Comparison of ENCODE assay signal across 8 mouse cellular contexts in the genomic region with DNA sequence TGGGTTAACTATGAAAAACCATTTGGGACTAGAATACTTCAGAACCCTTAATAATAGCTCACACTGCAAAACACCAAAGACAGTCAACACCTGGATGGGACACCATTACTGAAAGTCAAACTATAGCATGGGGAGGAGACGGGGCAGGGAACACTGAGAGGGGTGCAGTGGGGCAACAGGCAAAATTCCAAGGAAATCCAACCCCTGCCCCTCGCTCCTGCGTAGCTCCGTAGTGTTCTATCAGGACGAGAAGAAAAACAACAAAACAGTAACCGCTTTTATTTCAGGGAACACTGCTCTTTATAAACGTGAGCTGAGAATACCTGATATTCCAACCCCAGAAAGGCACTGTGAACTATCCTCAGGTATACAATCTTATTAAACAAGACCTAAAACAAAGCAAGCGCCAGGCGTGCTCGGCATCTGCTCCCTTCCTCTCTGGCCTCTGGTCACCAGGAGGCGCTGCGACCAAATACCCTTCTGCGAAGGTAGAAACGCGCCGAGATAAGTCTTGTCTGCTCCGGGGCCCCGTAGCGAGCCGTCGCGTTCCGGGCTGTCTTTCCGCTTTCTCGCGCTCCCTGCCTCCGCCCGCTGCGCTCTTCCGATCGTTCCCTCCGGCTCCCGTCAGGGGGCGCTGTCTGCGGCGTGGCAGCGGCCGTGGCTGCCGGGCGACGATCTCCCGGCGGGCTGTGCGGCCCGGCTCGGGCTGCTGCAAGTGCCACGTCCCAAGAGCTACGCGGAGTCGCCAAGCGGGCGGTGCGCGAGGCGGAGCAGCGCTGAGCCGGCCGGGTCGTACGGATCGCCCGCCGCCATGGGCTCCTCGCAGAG. TPM values are rescaled to one million over a fixed set of nuclear protein-coding genes. Genes with fewer than 3 reads are reported as not detected.
DNase-seq lines count a peak whose midpoint lies in the region; ATAC-seq and TF ChIP-seq lines count a peak whose summit lies in the region.

A gene (plus strand): TSS at position 690 of the 828 bp plus-strand sequence.

- TF ChIP-seq CTCF in CH12.LX (conservative IDR thresholded peaks at IDR 0.05 in 1 of 2, IDR thresholded peaks at IDR 0.05 in 1 of 2; ENCODE audit: low read depth in 2 of 2, low read length in 2 of 2), result peak; percentile 40 to 92; a peak in 3 of 4 replicates

- ATAC-seq in forebrain, embryonic 11.5 days (replicated peaks; ENCODE audit: low FRiP score), result peak; percentile 95
- peak; percentile 95 for ATAC-seq in heart, embryonic 16.5 days (replicated peaks; ENCODE audit: extremely low read depth, insufficient read depth, low FRiP score)
- ATAC-seq in liver, embryonic 15.5 days (ENCODE audit: insufficient read depth), result peak; percentile 95
- ATAC-seq in neural tube, embryonic 12.5 days (ENCODE audit: low FRiP score, low read depth), result peak; percentile 96

- peak within 1 kb of the TSS; percentile 91 to 96 (median 94) for H3K4me3 ChIP-seq in CH12.LX (replicated peaks in 1 of 3; ENCODE audit: low read depth in 2 of 3, low read length in 2 of 3, poor library complexity in 1 of 3)
- H3K4me3 ChIP-seq in forebrain, embryonic 11.5 days (ENCODE audit: low read depth, low read length), result peak within 1 kb of the TSS; percentile 63
- peak within 1 kb of the TSS; percentile 75 for H3K4me3 ChIP-seq in heart, embryonic 16.5 days (ENCODE audit: low read length)
- H3K4me3 ChIP-seq in liver, embryonic 15.5 days (replicated peaks), result peak within 1 kb of the TSS; percentile 91
- peak within 1 kb of the TSS; percentile 88 for H3K4me3 ChIP-seq in neural tube, embryonic 12.5 days

- dilution Hi-C loops in CH12.LX (cut with MboI; ENCODE audit: extremely low pct_ligation_motif_present, extremely low pct_unique_long_range_greater_than_20kb, low sequenced_read_pairs), result no loop called here

- H3K4me2 ChIP-seq in CH12.LX (ENCODE audit: insufficient read depth, low read depth, poor library complexity, severe bottlenecking), result peak within 1 kb of the TSS; percentile 100
- H3K4me2 ChIP-seq in forebrain, embryonic 11.5 days (ENCODE audit: low read depth, low read length, severe bottlenecking), result peak within 1 kb of the TSS; percentile 83
- peak within 1 kb of the TSS; percentile 89 for H3K4me2 ChIP-seq in heart, embryonic 16.5 days (ENCODE audit: low read depth, low read length)
- H3K4me2 ChIP-seq in liver, embryonic 15.5 days, result peak within 1 kb of the TSS; percentile 91
- peak within 1 kb of the TSS; percentile 84 for H3K4me2 ChIP-seq in neural tube, embryonic 12.5 days (replicated peaks)

- no peaks in the 10 kb centered on the region for H3K9me3 ChIP-seq in CH12.LX (replicated peaks; ENCODE audit: low read length)
- no peaks in the 10 kb centered on the region for H3K9me3 ChIP-seq in forebrain, embryonic 11.5 days (ENCODE audit: control insufficient read depth, low read length)
- no peaks in the 10 kb centered on the region for H3K9me3 ChIP-seq in heart, embryonic 16.5 days (replicated peaks; ENCODE audit: control insufficient read depth, low read length)
- H3K9me3 ChIP-seq in liver, embryonic 15.5 days (replicated peaks), result no peaks in the 10 kb centered on the region
- H3K9me3 ChIP-seq in neural tube, embryonic 12.5 days, result no peaks in the 10 kb centered on the region

- H3K9ac ChIP-seq in CH12.LX (ENCODE audit: insufficient read depth, low read depth), result peak within 1 kb of the TSS; percentile 88
- peak within 1 kb of the TSS; percentile 86 for H3K9ac ChIP-seq in forebrain, embryonic 11.5 days (ENCODE audit: low read length)
- H3K9ac ChIP-seq in heart, embryonic 16.5 days (ENCODE audit: low read length), result peak within 1 kb of the TSS; percentile 88
- H3K9ac ChIP-seq in liver, embryonic 15.5 days, result peak within 1 kb of the TSS; percentile 89
- peak within 1 kb of the TSS; percentile 94 for H3K9ac ChIP-seq in neural tube, embryonic 12.5 days

- WGBS in forebrain, embryonic 11.5 days, result 3% methylated on average over 64 of the region's 64 CpGs
- WGBS in heart, embryonic 16.5 days, result 1% methylated on average over 64 of the region's 64 CpGs
- 2% methylated on average over 64 of the region's 64 CpGs for WGBS in liver, embryonic 15.5 days (ENCODE audit: insufficient replicate concordance)
- WGBS in neural tube, embryonic 12.5 days, result 2% methylated on average over 64 of the region's 64 CpGs

- H3K4me1 ChIP-seq in CH12.LX (ENCODE audit: control insufficient read depth in 1 of 2, insufficient read depth in 2 of 2), result peaks cover 3 to 38% of the 10 kb centered on the region in 2 experiments; a peak in 3 of 4 replicates
- H3K4me1 ChIP-seq in forebrain, embryonic 11.5 days (replicated peaks; ENCODE audit: control insufficient read depth, insufficient read depth, low read length), result no peaks in the 10 kb centered on the region; the same call in 1 of the 2 replicates
- peaks cover 18% of the 10 kb centered on the region for H3K4me1 ChIP-seq in heart, embryonic 16.5 days (ENCODE audit: control insufficient read depth, insufficient read depth, low read length)
- peaks cover 33% of the 10 kb centered on the region for H3K4me1 ChIP-seq in liver, embryonic 15.5 days (replicated peaks)
- peaks cover 12% of the 10 kb centered on the region for H3K4me1 ChIP-seq in neural tube, embryonic 12.5 days

- peak; percentile 29; the same call in 1 of the 2 replicates for TF ChIP-seq RAD21 in CH12.LX (IDR thresholded peaks at IDR 0.05; ENCODE audit: low read depth, low read length)

- TF ChIP-seq POLR2A in CH12.LX (IDR thresholded peaks at IDR 0.05; ENCODE audit: low read depth, low read length), result peak; percentile 93

- no peaks in the 10 kb centered on the region for H3K27me3 ChIP-seq in CH12.LX (replicated peaks)
- no peaks in the 10 kb centered on the region for H3K27me3 ChIP-seq in forebrain, embryonic 11.5 days (ENCODE audit: control insufficient read depth, insufficient read depth, low read length)
- 0 out of 2 replicates have a peak, but pooled peaks cover 2% of the 10 kb centered on the region for H3K27me3 ChIP-seq in heart, embryonic 16.5 days (ENCODE audit: control insufficient read depth, insufficient read depth, low read length)
- peaks cover 20% of the 10 kb centered on the region; the same call in 1 of the 2 replicates for H3K27me3 ChIP-seq in liver, embryonic 15.5 days
- H3K27me3 ChIP-seq in neural tube, embryonic 12.5 days (replicated peaks), result no peaks in the 10 kb centered on the region

- H3K79me2 ChIP-seq in CH12.LX (replicated peaks; ENCODE audit: control insufficient read depth, extremely low read depth, insufficient read depth, poor library complexity, severe bottlenecking), result peaks cover 42% of the 10 kb centered on the region

- peak; percentile 94 for DNase-seq in CH12.LX (ENCODE audit: extremely low read depth)
- DNase-seq in c-Kit-positive CD71-positive TER-119-negative erythroid progenitor cells, embryonic 14.5 days (ENCODE audit: low read depth), result peak; percentile 95
- peak; percentile 97 for DNase-seq in forebrain, embryonic 11.5 days (ENCODE audit: low spot score)
- peak; percentile 96 to 99 for DNase-seq in kidney, postnatal 36 days
- peak; percentile 95 for DNase-seq in telencephalon, adult 2 months (ENCODE audit: low read depth, low spot score)

- peaks cover 0 to 12% of the 10 kb centered on the region in 2 experiments for H3K36me3 ChIP-seq in CH12.LX (replicated peaks in 1 of 2; ENCODE audit: control insufficient read depth in 1 of 2, insufficient read depth in 1 of 2, low read length in 1 of 2)
- H3K36me3 ChIP-seq in forebrain, embryonic 11.5 days (ENCODE audit: control insufficient read depth, insufficient read depth, low read length), result no peaks in the 10 kb centered on the region
- no peaks in the 10 kb centered on the region for H3K36me3 ChIP-seq in heart, embryonic 16.5 days (ENCODE audit: control insufficient read depth, insufficient read depth)
- no peaks in the 10 kb centered on the region for H3K36me3 ChIP-seq in liver, embryonic 15.5 days (replicated peaks)
- H3K36me3 ChIP-seq in neural tube, embryonic 12.5 days, result no peaks in the 10 kb centered on the region

- in situ Hi-C loops in CH12.LX (cut with MboI; ENCODE audit: low pct_ligation_motif_present, low pct_unique_long_range_greater_than_20kb, low sequenced_read_pairs), result no loop called here

- no peak for TF ChIP-seq EP300 in CH12.LX (IDR thresholded peaks at IDR 0.05; ENCODE audit: low read length)

- peak within 1 kb of the TSS; percentile 60 for H3K27ac ChIP-seq in CH12.LX (ENCODE audit: insufficient read depth, low read depth)
- peak within 1 kb of the TSS; percentile 77 for H3K27ac ChIP-seq in forebrain, embryonic 11.5 days (ENCODE audit: low read depth, low read length)
- H3K27ac ChIP-seq in heart, embryonic 16.5 days (ENCODE audit: low read length), result peak within 1 kb of the TSS; percentile 91
- peak within 1 kb of the TSS; percentile 93 for H3K27ac ChIP-seq in liver, embryonic 15.5 days (replicated peaks)
- peak within 1 kb of the TSS; percentile 82 for H3K27ac ChIP-seq in neural tube, embryonic 12.5 days

TF ChIP-seq in CH12.LX, 34 proteins besides CTCF, POLR2A, EP300 and RAD21 (continues in another document):
- no peak for TF ChIP-seq ZNF384 (IDR thresholded peaks at IDR 0.05; ENCODE audit: low read depth, low read length)
- no peak for TF ChIP-seq ZC3H11A (IDR thresholded peaks at IDR 0.05; ENCODE audit: low read depth, low read length)
- TF ChIP-seq BHLHE40 (IDR thresholded peaks at IDR 0.05; ENCODE audit: low read depth, low read length), result peak; percentile 26; the same call in 1 of the 2 replicates
- TF ChIP-seq JUN (IDR thresholded peaks at IDR 0.05; ENCODE audit: insufficient read depth, low read depth, low read length), result no peak
- no peak for TF ChIP-seq CHD1 (IDR thresholded peaks at IDR 0.05; ENCODE audit: low read depth, low read length)
- peak; percentile 41; the same call in 1 of the 2 replicates for TF ChIP-seq SMC3 (IDR thresholded peaks at IDR 0.05; ENCODE audit: low read depth, low read length)
- TF ChIP-seq ZMIZ1 (IDR thresholded peaks at IDR 0.05; ENCODE audit: low read depth, low read length), result peak; percentile 92
- TF ChIP-seq ETS1 (conservative IDR thresholded peaks at IDR 0.05; ENCODE audit: low read depth, low read length), result peak; percentile 34; the same call in 1 of the 2 replicates
- TF ChIP-seq E2F4 (IDR thresholded peaks at IDR 0.05; ENCODE audit: insufficient replicate concordance, low read depth, low read length), result no peak
- peak; percentile 72 for TF ChIP-seq MYC (IDR thresholded peaks at IDR 0.05; ENCODE audit: low read depth, low read length)
- no peak for TF ChIP-seq PAX5 (IDR thresholded peaks at IDR 0.05; ENCODE audit: low read length)
- peak; percentile 68 for TF ChIP-seq IRF4 (IDR thresholded peaks at IDR 0.05; ENCODE audit: low read depth, low read length)

RNA-seq across cellular contexts. Expression of the gene that starts here (rescaled TPM):
- total RNA-seq in CH12.LX (2012; rRNA removed), result 65.4 and 74.9 TPM in 2 replicates
- total RNA-seq in CH12.LX (2014; rRNA removed), result 72.0 and 77.4 TPM in 2 replicates
- polyA plus RNA-seq in CH12.LX (2012; ENCODE audit: insufficient read length, low read depth), result 115 and 145 TPM in 2 replicates
- polyA plus RNA-seq in forebrain, embryonic 11.5 days (2014; fragmentation: Nextera tagmentation; extraction: Ambion mirVana), result 150 and 164 TPM in 2 replicates
- 128 and 131 TPM in 2 replicates for polyA plus RNA-seq in heart, embryonic 16.5 days (2015; fragmentation: Nextera tagmentation; extraction: Ambion mirVana)
- 55.9 and 57.8 TPM in 2 replicates for polyA plus RNA-seq in liver, embryonic 15.5 days (2015; fragmentation: Nextera tagmentation; extraction: Ambion mirVana)
- 128 and 131 TPM in 2 replicates for polyA plus RNA-seq in neural tube, embryonic 12.5 days (2016; fragmentation: Nextera tagmentation; extraction: Ambion mirVana)

Comparison
In these comparisons a context has a peak if more than half of its experiments do, and no peak if none do; other contexts are left out.
1. Peak in every context shown above with its lines: DNase-seq, ATAC-seq, H3K4me3 ChIP-seq and H3K27ac ChIP-seq.